Mouse (Mus musculus) brain, adult 2 months (tissue): Measurements from ENCODE around the gene Olfr616.
"Not testable (repeated sequence)": the region's sequence is repeated elsewhere in the genome, so short reads cannot be mapped to it uniquely, and the experiment has no call there.

Source experiments
- DNase-seq: peaks from one replicate; pipeline ENCODE4 v3.0.0; 2011; ENCODE audit warnings: low read depth, low spot score

Gene Olfr616

DNA sequence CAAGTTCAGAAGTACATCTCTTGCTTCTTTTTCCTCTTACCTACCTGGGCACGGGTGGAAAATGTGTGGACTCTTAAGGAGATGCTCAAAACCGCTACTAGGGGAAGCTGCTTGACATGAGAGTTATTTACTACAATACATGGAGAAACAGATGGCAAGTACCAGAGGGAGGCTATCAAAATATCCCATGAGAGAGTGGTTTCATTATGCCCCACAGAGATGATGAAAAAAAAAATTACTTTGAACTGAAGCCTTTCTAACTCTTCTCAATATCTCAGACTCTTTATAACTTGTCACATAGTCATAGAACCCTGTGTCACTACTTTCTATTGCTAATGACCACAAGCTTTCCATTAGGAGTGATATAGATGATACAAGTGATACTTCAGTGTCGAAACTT, at the start of gene Olfr616:
TSS of gene Olfr616 (minus strand) at position 101 of the 400 bp plus-strand sequence.
- DNase-seq, result no peak

DNA sequence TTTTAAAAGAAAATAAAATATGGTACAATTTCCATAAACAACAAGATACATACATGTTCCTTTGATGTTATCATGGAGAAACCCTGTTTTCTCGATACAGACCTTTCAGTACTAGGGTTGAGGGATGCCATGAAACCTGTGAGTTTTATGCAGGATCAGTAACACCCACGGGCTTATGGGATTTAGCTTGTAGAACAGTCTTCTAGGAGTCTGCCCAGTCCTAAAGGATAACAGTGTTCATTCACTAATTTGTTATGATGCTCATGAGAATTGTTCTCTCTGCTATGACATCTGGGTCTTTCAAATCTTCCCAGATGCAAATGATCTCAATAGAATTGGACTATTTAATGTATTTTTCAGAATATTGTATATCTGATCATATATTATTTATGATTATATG, 43.5 kb upstream of the Olfr616 start, which contains the start of gene Olfr620:
TSS of gene Olfr620 (minus strand) at position 101 of the 400 bp plus-strand sequence.
- no peak for DNase-seq

DNA sequence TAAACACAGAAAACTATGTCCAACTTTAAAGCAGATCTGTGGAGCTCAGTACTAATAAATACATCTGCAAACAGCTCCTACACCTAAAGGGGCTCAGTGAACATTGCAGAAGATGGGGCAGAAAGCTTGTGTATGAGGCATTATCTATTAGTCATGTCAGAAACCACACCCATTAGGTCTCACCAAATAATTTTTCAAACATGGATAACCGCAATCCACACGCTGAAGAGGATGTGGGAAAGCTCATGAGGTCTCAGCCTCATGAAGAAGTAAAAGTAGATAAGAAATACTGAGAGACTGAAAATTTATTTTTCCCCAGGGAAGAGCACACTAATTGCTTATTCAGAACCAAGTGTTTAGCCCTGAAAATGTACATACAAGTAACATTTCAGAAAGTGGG, 38.5 kb upstream of the Olfr616 start:
- no peak for DNase-seq

DNA sequence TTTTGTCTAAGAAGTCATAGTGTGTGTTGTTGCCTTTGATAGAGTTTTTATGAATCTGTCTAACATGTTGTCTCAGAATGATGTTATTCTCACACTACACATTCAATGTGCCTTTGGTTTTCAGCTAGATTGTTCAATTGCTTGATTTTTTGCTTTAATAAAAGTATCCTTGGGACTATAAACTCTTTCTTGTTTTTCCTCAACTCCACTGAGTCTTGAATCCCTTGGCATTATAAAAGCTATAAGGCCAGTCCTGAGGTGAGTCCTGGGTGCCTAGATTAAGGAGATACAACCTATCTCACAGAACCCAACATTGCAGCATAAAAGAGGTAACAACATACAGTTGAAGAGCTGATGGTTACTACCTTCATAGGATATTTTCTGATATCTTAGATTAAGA, 31.3 kb upstream of the Olfr616 start, which contains the start of gene Olfr619:
TSS of gene Olfr619 (plus strand) at position 301 of the 400 bp plus-strand sequence.
- no peak for DNase-seq

DNA sequence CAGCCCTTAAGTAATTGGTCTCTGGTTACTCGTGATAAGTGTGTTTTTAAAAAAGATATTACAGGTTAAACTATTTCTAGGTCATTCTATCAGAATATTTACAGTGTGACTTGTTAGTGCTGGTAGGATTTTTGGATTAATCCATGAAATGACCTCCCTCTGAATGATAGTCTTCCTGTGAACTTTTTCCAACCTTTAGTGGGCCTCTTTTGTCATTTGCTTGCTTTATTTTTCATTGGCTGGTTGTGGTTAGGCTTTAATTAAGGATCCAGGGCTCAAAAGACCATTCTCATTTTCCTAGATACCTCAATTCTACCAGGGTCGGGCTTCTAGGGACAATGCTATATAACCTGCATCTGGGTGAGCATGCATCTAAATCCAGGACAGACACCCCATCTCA, 20.9 kb upstream of the Olfr616 start, which contains the start of gene Olfr618:
TSS of gene Olfr618 (plus strand) at position 301 of the 400 bp plus-strand sequence.
- DNase-seq, result no peak

DNA sequence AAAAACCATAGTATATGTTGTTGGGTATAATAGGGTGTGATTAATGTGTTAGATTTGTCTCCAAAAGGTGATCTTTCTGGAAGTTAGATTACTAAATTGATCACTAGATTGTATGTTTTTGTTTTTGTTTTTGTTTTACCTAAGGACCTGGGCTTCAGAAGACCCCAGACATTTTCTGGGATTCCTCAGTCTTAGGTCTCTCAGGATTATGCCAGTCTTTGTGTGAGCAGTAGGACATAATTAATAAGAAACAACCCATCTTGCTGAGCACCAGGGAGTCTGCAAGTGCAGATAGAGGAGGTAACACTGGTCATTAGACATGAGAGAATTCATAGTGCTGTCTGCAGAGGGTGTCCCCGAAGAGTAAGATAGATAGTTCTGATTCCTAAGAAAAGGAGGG, 3.8 kb upstream of the Olfr616 start, which contains the start of gene Olfr617:
TSS of gene Olfr617 (plus strand) at position 301 of the 400 bp plus-strand sequence.
- DNase-seq, result no peak

DNA sequence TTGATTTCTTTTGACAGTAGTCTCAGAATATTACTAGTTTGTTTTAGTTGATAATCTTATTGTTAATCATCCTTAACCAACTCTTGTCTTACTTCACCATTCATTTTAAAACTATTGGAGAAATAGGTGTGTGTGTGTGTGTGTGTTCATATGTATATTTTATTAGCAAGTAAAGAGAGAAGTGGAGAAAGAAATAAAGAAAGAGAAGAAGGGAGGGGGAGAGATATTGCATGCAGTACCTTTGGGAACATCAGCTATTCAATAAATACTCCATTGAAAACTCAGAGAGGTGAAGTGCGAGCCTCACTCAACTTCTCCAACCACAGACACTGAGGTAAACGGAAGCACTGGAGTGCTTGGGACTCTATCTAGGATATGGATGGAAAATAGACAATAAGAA, 13.2 kb downstream of the Olfr616 start, which contains the start of gene Olfr615:
TSS of gene Olfr615 (plus strand) at position 301 of the 400 bp plus-strand sequence.
- no peak for DNase-seq

DNA sequence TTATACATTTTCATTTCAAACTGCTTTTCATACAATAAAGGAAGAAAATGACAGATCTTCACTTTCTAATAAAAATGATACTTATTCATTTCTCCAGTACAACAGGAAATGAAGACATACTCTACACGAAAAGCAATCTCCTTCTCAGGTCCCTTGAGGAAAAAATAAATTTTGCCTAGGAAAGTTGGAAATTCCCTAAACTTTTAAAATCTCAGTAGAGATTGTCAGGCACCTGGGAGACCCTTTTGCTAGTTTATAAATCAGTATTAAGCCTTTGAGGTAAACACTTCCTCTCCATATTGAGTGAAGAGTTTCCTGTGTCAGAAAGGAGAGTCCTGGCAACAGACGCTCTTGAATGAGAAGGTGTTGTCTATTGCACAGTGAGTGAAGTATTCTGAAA, 21.2 kb downstream of the Olfr616 start, which contains the start of gene Olfr613:
TSS of gene Olfr613 (plus strand) at position 301 of the 400 bp plus-strand sequence.
- DNase-seq, result no peak

DNA sequence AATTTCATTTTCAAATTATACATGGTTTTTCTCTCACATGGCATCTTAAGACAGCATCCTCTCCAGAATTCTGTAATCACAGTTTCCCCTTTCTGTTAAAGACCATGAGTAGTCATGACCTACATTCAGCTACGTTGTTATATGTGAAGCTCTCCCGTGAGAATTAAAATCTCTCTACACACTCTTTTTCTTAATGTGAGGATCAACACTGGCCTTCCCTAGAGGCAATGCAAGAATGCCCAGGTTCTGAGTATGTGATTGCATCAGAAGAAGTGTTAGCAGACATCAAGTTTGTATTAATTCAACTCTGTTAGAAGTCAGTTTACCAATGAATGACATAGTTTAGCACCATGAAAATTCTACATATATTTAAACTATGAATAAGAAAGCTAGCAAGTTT, 26.3 kb downstream of the Olfr616 start, which contains the start of gene Olfr612:
TSS of gene Olfr612 (minus strand) at position 101 of the 400 bp plus-strand sequence.
- not testable (repeated sequence) for DNase-seq

DNA sequence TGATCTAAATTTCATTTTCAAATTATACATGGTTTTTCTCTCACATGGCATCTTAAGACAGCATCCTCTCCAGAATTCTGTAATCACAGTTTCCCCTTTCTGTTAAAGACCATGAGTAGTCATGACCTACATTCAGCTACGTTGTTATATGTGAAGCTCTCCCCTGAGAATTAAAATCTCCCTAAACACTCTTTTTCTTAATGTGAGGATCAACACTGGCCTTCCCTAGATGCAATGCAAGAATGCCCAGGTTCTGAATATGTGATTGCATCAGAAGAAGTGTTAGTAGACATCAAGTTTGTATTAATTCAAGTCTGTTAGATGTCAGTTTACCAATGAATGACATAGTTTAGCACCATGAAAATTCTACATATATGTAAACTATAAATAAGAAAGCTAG, 48.2 kb downstream of the Olfr616 start, which contains the start of gene Olfr611:
TSS of gene Olfr611 (minus strand) at position 101 of the 400 bp plus-strand sequence.
- DNase-seq, result not testable (repeated sequence)
